Mouse (Mus musculus) heart, embryonic 12.5 days (tissue): ENCODE measurements around the gene Ptpa. TPM values are rescaled to one million over a fixed set of nuclear protein-coding genes. Genes with fewer than 3 reads are reported as not detected.

ENCODE experiments used
- ATAC-seq: fragments of 200-750 bp; cut with Nextera tagmentation; 2 replicates; pipeline ENCODE4 v1.8.0; 2017; ENCODE audit warnings: moderate TSS enrichment, moderate library complexity; ENCODE audit not compliant: insufficient number of reproducible peaks, low FRiP score
- H3K27ac ChIP-seq: fragments of 300-500 bp; sonication (generic); 2 replicates; pipeline ENCODE4 v1.5.1; 2016; ENCODE audit warnings: mild to moderate bottlenecking, moderate library complexity; ENCODE audit not compliant: poor library complexity, severe bottlenecking
- H3K27me3 ChIP-seq: fragments of 300-500 bp; sonication (generic); replicated peaks from 2 replicates; pipeline ENCODE4 v1.6.1; 2016; ENCODE audit warnings: mild to moderate bottlenecking, moderate library complexity
- H3K36me3 ChIP-seq: fragments of 300-500 bp; sonication (generic); 2 replicates; pipeline ENCODE4 v1.6.1; 2016; ENCODE audit warnings: mild to moderate bottlenecking, moderate library complexity
- H3K4me1 ChIP-seq: fragments of 300-500 bp; sonication (generic); replicated peaks from 2 replicates; pipeline ENCODE4 v1.6.1; 2016; ENCODE audit warnings: mild to moderate bottlenecking
- H3K4me2 ChIP-seq: fragments of 300-500 bp; sonication (generic); 2 replicates; pipeline ENCODE4 v1.6.1; 2016; ENCODE audit warnings: mild to moderate bottlenecking, moderate library complexity
- H3K4me3 ChIP-seq: fragments of 300-500 bp; sonication (generic); 2 replicates; pipeline ENCODE4 v1.5.1; 2016; ENCODE audit warnings: mild to moderate bottlenecking
- H3K9ac ChIP-seq: fragments of 300-500 bp; sonication (generic); 2 replicates; pipeline ENCODE4 v1.6.1; 2016; ENCODE audit warnings: mild to moderate bottlenecking, moderate library complexity
- H3K9me3 ChIP-seq: fragments of 300-500 bp; sonication (generic); replicated peaks from 2 replicates; pipeline ENCODE4 v1.6.1; 2016; ENCODE audit warnings: mild to moderate bottlenecking, moderate library complexity
- WGBS: fragments of 180-500 bp; shearing (Covaris S2); methylation state at CpG from one replicate; pipeline ENCODE4 v1.1.7; 2016; 5-methylcytosine and 5-hydroxymethylcytosine counted together
- polyA plus RNA-seq: library from polyadenylated mRNA; unstranded; fragments of >200 nt; fragmentation: Nextera tagmentation; extraction: Ambion mirVana; gene quantifications from 2 replicates; pipeline ENCODE4 v1.2.1, GENCODE M21; 2016

The Ptpa gene
- polyA plus RNA-seq, 1 experiment from 2014 or later = 107 TPM

- peaks cover 7% of the 10 kb centered on the region; the same call in 1 of the 2 replicates for H3K36me3 ChIP-seq
- H3K27ac ChIP-seq = peak overlapping the region; percentile 86
- ATAC-seq = peak; percentile 88
- peak overlapping the region; percentile 36 for H3K4me3 ChIP-seq
- H3K4me2 ChIP-seq = peak overlapping the region; percentile 63
- no peaks in the 10 kb centered on the region for H3K27me3 ChIP-seq
- peaks cover 34% of the 10 kb centered on the region for H3K4me1 ChIP-seq
- WGBS = 2% methylated on average over 9 of the region's 9 CpGs
- peaks cover 4% of the 10 kb centered on the region for H3K9me3 ChIP-seq
- H3K9ac ChIP-seq = peak overlapping the region; percentile 48
These were observed 48.1 kb downstream of the Ptpa start for GRCm38 (mm10) chr2:30463904-30464330.

GRCm38 (mm10) chr2:30464411-30464810 lies 48.6 kb downstream of the Ptpa start:
- H3K4me3 ChIP-seq = peak overlapping the region; percentile 36
- no peak for ATAC-seq
- WGBS = 51% methylated on average over 5 of the region's 5 CpGs
- H3K9me3 ChIP-seq = no peaks in the 10 kb centered on the region
- peaks cover 37% of the 10 kb centered on the region for H3K4me1 ChIP-seq
- 0 out of 2 replicates have a peak, but pooled peaks cover 3% of the 10 kb centered on the region for H3K36me3 ChIP-seq
- H3K4me2 ChIP-seq = peak overlapping the region; percentile 63
- peak overlapping the region; percentile 86 for H3K27ac ChIP-seq
- no peaks in the 10 kb centered on the region for H3K27me3 ChIP-seq
- 0 out of 2 replicates have a peak overlapping the region, but pooled peaks have one; percentile 48 for H3K9ac ChIP-seq

- Histone ChIP-seq H3K9me3 (no peaks in the 10 kb centered on the region), H3K4me2 (no peak overlapping the region), H3K4me1 (peaks cover 46% of the 10 kb centered on the region), H3K36me3 (0 out of 2 replicates have a peak, but pooled peaks cover under 1% of the 10 kb centered on the region), H3K27me3 (no peaks in the 10 kb centered on the region), H3K4me3 (no peak overlapping the region), H3K9ac (no peak overlapping the region), H3K27ac (no peak overlapping the region)
- no peak for ATAC-seq
- WGBS = 50% methylated on average over 4 of the region's 4 CpGs
These were observed 50.9 kb downstream of the Ptpa start for GRCm38 (mm10) chr2:30466787-30467186.

- no peak for ATAC-seq
- H3K9ac ChIP-seq = peak overlapping the region; percentile 83; the same call in 1 of the 2 replicates
- WGBS = 50% methylated on average over 6 of the region's 6 CpGs
- H3K27ac ChIP-seq = no peak overlapping the region
- no peaks in the 10 kb centered on the region for H3K36me3 ChIP-seq
- peak overlapping the region; percentile 95 for H3K4me2 ChIP-seq
- H3K9me3 ChIP-seq = no peaks in the 10 kb centered on the region
- peaks cover 35% of the 10 kb centered on the region for H3K4me1 ChIP-seq
- no peak overlapping the region for H3K4me3 ChIP-seq
- no peaks in the 10 kb centered on the region for H3K27me3 ChIP-seq
These were observed 53.2 kb downstream of the Ptpa start for GRCm38 (mm10) chr2:30469009-30469408.

GRCm38 (mm10) chr2:30469796-30470142 lies 53.9 kb downstream of the Ptpa start:
- Histone ChIP-seq H3K36me3 (no peaks in the 10 kb centered on the region), H3K9me3 (no peaks in the 10 kb centered on the region), H3K4me2 (peak overlapping the region; percentile 95), H3K9ac (peak overlapping the region; percentile 83), H3K4me3 (peak overlapping the region; percentile 53), H3K27me3 (0 out of 2 replicates have a peak, but pooled peaks cover under 1% of the 10 kb centered on the region), H3K4me1 (peaks cover 35% of the 10 kb centered on the region), H3K27ac (peak overlapping the region; percentile 92)
- WGBS = under 1% methylated on average over 19 of the region's 19 CpGs
- 0 out of 2 replicates have a peak, but pooled peaks have one; percentile 8 for ATAC-seq

GRCm38 (mm10) chr2:30470143-30470946 lies 54.5 kb downstream of the Ptpa start:
- H3K9me3 ChIP-seq = no peaks in the 10 kb centered on the region
- H3K4me3 ChIP-seq = peak overlapping the region; percentile 53
- no peaks in the 10 kb centered on the region for H3K36me3 ChIP-seq
- ATAC-seq = peak; percentile 33; the same call in 1 of the 2 replicates
- H3K27ac ChIP-seq = peak overlapping the region; percentile 92
- H3K9ac ChIP-seq = peak overlapping the region; percentile 83
- under 1% methylated on average over 46 of the region's 46 CpGs for WGBS
- peaks cover 6% of the 10 kb centered on the region; the same call in 1 of the 2 replicates for H3K27me3 ChIP-seq
- peak overlapping the region; percentile 95 for H3K4me2 ChIP-seq
- H3K4me1 ChIP-seq = peaks cover 35% of the 10 kb centered on the region

- Histone ChIP-seq H3K4me1 (peaks cover 35% of the 10 kb centered on the region), H3K4me3 (peak overlapping the region; percentile 83; the same call in 1 of the 2 replicates), H3K27me3 (peaks cover 13% of the 10 kb centered on the region; the same call in 1 of the 2 replicates), H3K9me3 (no peaks in the 10 kb centered on the region), H3K36me3 (no peaks in the 10 kb centered on the region), H3K4me2 (peak overlapping the region; percentile 95), H3K9ac (0 out of 2 replicates have a peak overlapping the region, but pooled peaks have one; percentile 16), H3K27ac (peak overlapping the region; percentile 93)
- 14% methylated on average over 8 of the region's 8 CpGs for WGBS
- ATAC-seq = no peak
These were observed 55.2 kb downstream of the Ptpa start for GRCm38 (mm10) chr2:30471051-30471450.

GRCm38 (mm10) chr2:30471795-30472720 lies 56.2 kb downstream of the Ptpa start:
- H3K4me2 ChIP-seq = peak overlapping the region; percentile 95
- H3K27me3 ChIP-seq = peaks cover 17% of the 10 kb centered on the region
- under 1% methylated on average over 47 of the region's 51 CpGs for WGBS
- peak overlapping the region; percentile 93 for H3K27ac ChIP-seq
- H3K36me3 ChIP-seq = no peaks in the 10 kb centered on the region
- H3K4me3 ChIP-seq = peak overlapping the region; percentile 83
- peak overlapping the region; percentile 98 for H3K9ac ChIP-seq
- H3K4me1 ChIP-seq = peaks cover 28% of the 10 kb centered on the region
- H3K9me3 ChIP-seq = no peaks in the 10 kb centered on the region
- peak; percentile 61 for ATAC-seq

- 0% methylated on average over 60 of the region's 60 CpGs for WGBS
- H3K27me3 ChIP-seq = peaks cover 17% of the 10 kb centered on the region
- H3K36me3 ChIP-seq = no peaks in the 10 kb centered on the region
- peak overlapping the region; percentile 95 for H3K4me2 ChIP-seq
- peak overlapping the region; percentile 83 for H3K4me3 ChIP-seq
- H3K4me1 ChIP-seq = peaks cover 23% of the 10 kb centered on the region
- peak overlapping the region; percentile 98 for H3K9ac ChIP-seq
- peak overlapping the region; percentile 93 for H3K27ac ChIP-seq
- no peak for ATAC-seq
- H3K9me3 ChIP-seq = no peaks in the 10 kb centered on the region
These were observed 57.0 kb downstream of the Ptpa start for GRCm38 (mm10) chr2:30472731-30473351.

GRCm38 (mm10) chr2:30473431-30474031 lies 57.7 kb downstream of the Ptpa start:
- 5% methylated on average over 71 of the region's 80 CpGs for WGBS
- H3K4me2 ChIP-seq = peak overlapping the region; percentile 95
- peak overlapping the region; percentile 98 for H3K9ac ChIP-seq
- H3K27me3 ChIP-seq = peaks cover 17% of the 10 kb centered on the region
- H3K36me3 ChIP-seq = no peaks in the 10 kb centered on the region
- peak overlapping the region; percentile 83 for H3K4me3 ChIP-seq
- H3K9me3 ChIP-seq = no peaks in the 10 kb centered on the region
- peak; percentile 10; the same call in 1 of the 2 replicates for ATAC-seq
- peak overlapping the region; percentile 93 for H3K27ac ChIP-seq
- H3K4me1 ChIP-seq = peaks cover 22% of the 10 kb centered on the region
